Mouse (Mus musculus) lung, adult 2 months (tissue): Measurements from ENCODE around the gene Pramef20.

Source experiments
- CTCF ChIP-seq: fragments of 200-500 bp; IDR thresholded peaks from 2 replicates; pipeline ENCODE4 v1.5.1; 2011; ENCODE audit warnings: mild to moderate bottlenecking, low read length, control low read depth; ENCODE audit not compliant: insufficient read depth
- POLR2A ChIP-seq: fragments of 200-500 bp; IDR thresholded peaks from 2 replicates; pipeline ENCODE4 v1.6.1; 2011; ENCODE audit warnings: low read depth, mild to moderate bottlenecking, control low read depth, low read length, borderline replicate concordance; ENCODE audit errors: extremely low read depth

DNA sequence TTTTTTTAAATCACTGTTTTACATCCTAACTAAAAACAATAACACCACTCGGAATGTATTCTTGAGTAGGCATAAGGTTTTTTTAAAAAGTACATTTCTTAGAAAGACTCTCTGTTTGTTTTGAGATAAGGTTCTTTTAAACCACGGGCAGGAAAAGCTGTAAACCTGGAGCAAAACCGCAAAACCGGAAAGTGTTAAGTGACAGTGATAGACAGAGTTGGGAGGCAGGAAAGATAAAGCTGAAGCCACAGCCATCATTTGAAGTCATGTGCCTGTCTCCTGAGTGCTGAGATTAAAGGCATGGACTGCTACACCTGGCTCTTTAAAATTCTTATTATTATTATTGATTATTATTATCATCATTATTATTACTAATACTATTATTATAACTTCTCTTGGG lies 25.0 kb upstream of the Pramef20 start:
- TF ChIP-seq CTCF (no peak), POLR2A (no peak)
